Mouse (Mus musculus) liver, embryonic 13.5 days (tissue): Measurements from ENCODE around the gene Gstp1. TPM values are rescaled to one million over a fixed set of nuclear protein-coding genes. Genes with fewer than 3 reads are reported as not detected.
"Not testable (repeated sequence)": the region's sequence is repeated elsewhere in the genome, so short reads cannot be mapped to it uniquely, and the experiment has no call there.

ENCODE experiments used
- ATAC-seq: fragments of 200-750 bp; cut with Nextera tagmentation; 2 replicates; pipeline ENCODE4 v1.8.0; 2017; ENCODE audit warnings: low read depth, mild to moderate bottlenecking, moderate number of reproducible peaks, moderate library complexity
- DNase-seq: peaks from one replicate; pipeline ENCODE4 v3.0.0; 2022
- H3K27ac ChIP-seq: fragments of 300-500 bp; sonication (generic); 2 replicates; pipeline ENCODE4 v1.5.1; 2015; ENCODE audit warnings: moderate library complexity, mild to moderate bottlenecking, inconsistent platforms
- H3K27me3 ChIP-seq: fragments of 300-500 bp; sonication (generic); 2 replicates; pipeline ENCODE4 v1.6.1; 2015; ENCODE audit warnings: mild to moderate bottlenecking, inconsistent platforms
- H3K36me3 ChIP-seq: fragments of 300-500 bp; sonication (generic); 2 replicates; pipeline ENCODE4 v1.6.1; 2015; ENCODE audit warnings: mild to moderate bottlenecking, inconsistent platforms
- H3K4me1 ChIP-seq: fragments of 300-500 bp; sonication (generic); replicated peaks from 2 replicates; pipeline ENCODE4 v1.6.1; 2015; ENCODE audit warnings: inconsistent platforms
- H3K4me2 ChIP-seq: fragments of 300-500 bp; sonication (generic); 2 replicates; pipeline ENCODE4 v1.6.1; 2015; ENCODE audit warnings: inconsistent platforms, mild to moderate bottlenecking, moderate library complexity
- H3K4me3 ChIP-seq: fragments of 300-500 bp; sonication (generic); replicated peaks from 2 replicates; pipeline ENCODE4 v1.5.1; 2015; ENCODE audit warnings: mild to moderate bottlenecking, inconsistent platforms
- H3K9ac ChIP-seq: fragments of 300-500 bp; sonication (generic); 2 replicates; pipeline ENCODE4 v1.6.1; 2015; ENCODE audit warnings: mild to moderate bottlenecking, inconsistent platforms
- H3K9me3 ChIP-seq: fragments of 300-500 bp; sonication (generic); replicated peaks from 2 replicates; pipeline ENCODE4 v1.6.1; 2016; ENCODE audit warnings: inconsistent platforms
- WGBS: fragments of 180-500 bp; shearing (Covaris S2); methylation state at CpG from one replicate; pipeline ENCODE4 v1.1.7; 2015; ENCODE audit not compliant: insufficient replicate concordance; 5-methylcytosine and 5-hydroxymethylcytosine counted together
- polyA plus RNA-seq: library from polyadenylated mRNA; unstranded; fragments of >200 nt; fragmentation: Nextera tagmentation; extraction: Ambion mirVana; gene quantifications from 2 replicates; pipeline ENCODE4 v1.2.1, GENCODE M21; 2015

Gstp1 gene
- polyA plus RNA-seq, 1 experiment from 2014 or later = 652 TPM

DNA sequence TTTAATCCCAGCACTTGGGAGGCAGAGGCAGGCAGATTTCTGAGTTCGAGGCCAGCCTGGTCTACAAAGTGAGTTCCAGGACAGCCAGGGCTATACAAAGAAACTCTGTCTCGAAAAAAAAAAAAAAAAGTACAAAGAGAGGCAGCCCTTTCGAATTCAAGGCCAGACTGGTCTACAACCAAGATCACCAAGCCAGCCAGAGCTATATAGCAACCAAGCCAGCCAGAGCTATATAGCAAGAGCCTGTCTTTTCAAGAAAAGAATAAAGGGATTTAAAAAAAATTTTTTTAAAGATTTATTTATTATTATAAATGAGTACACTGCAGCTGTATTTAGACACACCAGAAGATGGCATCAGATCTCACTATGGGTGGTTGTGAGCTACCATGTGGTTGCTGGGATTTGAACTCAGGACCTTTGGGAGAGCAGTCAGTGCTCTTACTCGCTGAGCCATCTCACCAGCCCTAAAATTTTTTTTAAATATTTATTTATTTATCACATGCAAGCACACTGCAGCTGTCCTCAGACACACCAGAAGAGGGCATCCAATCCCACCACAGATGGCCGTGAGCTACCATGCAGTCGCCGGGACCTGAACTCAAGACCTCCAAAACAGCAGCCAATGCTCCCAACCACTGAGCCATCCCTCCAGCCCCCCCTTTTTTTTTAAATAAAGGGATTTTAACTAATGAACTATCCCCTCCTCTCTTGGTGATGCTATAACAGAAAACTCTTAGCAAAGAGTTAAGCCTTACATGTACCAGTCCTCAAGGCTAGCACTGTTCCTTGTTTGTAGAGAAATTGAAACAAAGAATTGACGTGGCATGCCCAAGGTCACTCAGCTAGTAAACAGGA lies 22.5 kb upstream of the Gstp1 start:
- H3K27me3 ChIP-seq, H3K4me3 ChIP-seq, DNase-seq, H3K9ac ChIP-seq, H3K36me3 ChIP-seq, ATAC-seq, H3K9me3 ChIP-seq: not testable (repeated sequence)
- Histone ChIP-seq H3K27ac (peak overlapping the region; percentile 84), H3K4me2 (peak overlapping the region; percentile 68; the same call in 1 of the 2 replicates), H3K4me1 (peaks cover 62% of the 10 kb centered on the region)
- 80% methylated on average over 8 of the region's 8 CpGs for WGBS

DNA sequence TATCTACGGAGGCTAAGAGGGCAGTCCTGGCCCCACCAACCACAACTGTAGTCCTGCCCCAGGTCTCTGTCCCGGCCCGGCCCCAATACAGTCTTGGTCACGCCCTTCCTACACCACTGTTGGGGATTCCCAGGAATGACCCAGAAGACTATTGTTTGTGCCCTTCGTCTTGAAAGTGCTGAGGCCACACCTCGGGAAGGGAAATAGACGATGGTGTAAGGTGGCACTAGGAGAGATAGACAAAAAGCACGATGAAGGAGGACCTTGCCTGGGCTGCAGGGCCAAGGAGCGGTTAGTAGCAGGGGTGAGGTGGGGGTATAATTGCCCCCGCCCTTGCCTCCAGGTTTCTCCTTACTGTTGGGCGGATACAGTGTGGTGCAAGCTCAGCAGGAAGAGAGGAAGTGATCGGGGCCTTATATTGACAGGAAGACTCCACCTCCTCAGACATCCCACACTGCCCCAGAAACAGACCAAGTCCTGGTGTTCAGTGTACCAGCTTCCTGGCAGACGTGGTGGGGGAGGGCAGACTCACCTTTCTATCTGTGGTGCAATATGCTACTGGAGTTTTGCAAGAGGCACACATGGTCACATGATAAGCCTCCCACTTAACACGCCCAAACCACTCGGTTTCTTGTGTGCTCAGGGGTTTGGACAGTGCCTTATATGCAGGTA lies 21.4 kb upstream of the Gstp1 start, which contains the start of gene Gstp3:
TSS of gene Gstp3 (minus strand) at position 501 of the 672 bp plus-strand sequence.
- ATAC-seq (peak; percentile 92), DNase-seq (peak; percentile 72)
- peak within 1 kb of the TSS; percentile 84 for H3K27ac ChIP-seq
- no peaks in the 10 kb centered on the region for H3K9me3 ChIP-seq
- H3K27me3 ChIP-seq = no peaks in the 10 kb centered on the region
- peak within 1 kb of the TSS; percentile 60 for H3K9ac ChIP-seq
- H3K36me3 ChIP-seq = no peaks in the 10 kb centered on the region
- H3K4me3 ChIP-seq = peak within 1 kb of the TSS; percentile 44
- peak within 1 kb of the TSS; percentile 68 for H3K4me2 ChIP-seq
- WGBS = 15% methylated on average over 15 of the region's 15 CpGs
- peaks cover 63% of the 10 kb centered on the region for H3K4me1 ChIP-seq

DNA sequence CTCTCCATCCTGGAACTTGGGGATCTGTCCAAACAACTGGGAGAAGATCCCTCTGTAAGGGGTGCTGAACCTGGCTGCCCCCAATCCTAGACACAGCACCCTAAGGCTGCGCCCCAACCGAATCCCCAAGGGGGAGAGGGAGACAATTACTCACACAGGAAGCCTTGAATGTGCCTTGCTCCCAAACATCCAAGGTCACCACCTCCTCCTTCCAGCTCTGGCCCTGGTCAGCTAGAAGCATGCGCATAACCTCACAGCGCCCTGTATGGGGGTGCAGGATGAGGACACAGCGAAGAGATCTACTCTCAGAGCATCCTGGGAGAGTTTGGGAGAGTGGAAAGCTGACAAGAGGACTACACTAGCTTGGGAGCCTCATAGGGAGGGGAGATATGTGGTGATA lies 20.8 kb upstream of the Gstp1 start:
- H3K27me3 ChIP-seq = no peaks in the 10 kb centered on the region
- peak overlapping the region; percentile 68 for H3K4me2 ChIP-seq
- DNase-seq = no peak
- peak overlapping the region; percentile 44 for H3K4me3 ChIP-seq
- no peaks in the 10 kb centered on the region for H3K36me3 ChIP-seq
- peaks cover 61% of the 10 kb centered on the region for H3K4me1 ChIP-seq
- peak overlapping the region; percentile 84 for H3K27ac ChIP-seq
- H3K9me3 ChIP-seq = no peaks in the 10 kb centered on the region
- WGBS = 82% methylated on average over 5 of the region's 5 CpGs
- H3K9ac ChIP-seq = peak overlapping the region; percentile 60
- no peak for ATAC-seq

DNA sequence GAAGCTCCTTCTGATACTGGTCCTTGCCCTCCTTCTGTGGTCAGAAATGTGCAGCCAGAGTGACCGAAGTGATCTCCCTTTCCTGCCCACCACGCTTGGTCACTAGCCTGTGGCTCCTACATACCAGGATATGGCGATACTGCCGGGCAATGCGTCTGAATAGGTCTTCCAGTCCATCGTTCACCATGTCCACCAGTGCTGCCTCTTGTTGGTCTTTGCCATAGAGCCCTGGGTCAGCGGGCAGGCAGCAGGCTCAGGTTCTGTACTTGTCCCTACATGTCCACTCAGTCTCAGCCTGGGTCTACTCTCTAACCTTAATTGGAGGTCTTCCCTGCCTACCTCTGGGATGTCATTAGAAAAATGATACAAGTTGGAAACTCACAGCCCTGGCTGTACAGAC lies 20.2 kb upstream of the Gstp1 start:
- ATAC-seq (no peak), DNase-seq (no peak)
- Histone ChIP-seq H3K4me2 (peak overlapping the region; percentile 68; the same call in 1 of the 2 replicates), H3K27ac (peak overlapping the region; percentile 84), H3K27me3 (no peaks in the 10 kb centered on the region), H3K9me3 (no peaks in the 10 kb centered on the region), H3K4me1 (peaks cover 61% of the 10 kb centered on the region), H3K9ac (peak overlapping the region; percentile 60; the same call in 1 of the 2 replicates), H3K36me3 (no peaks in the 10 kb centered on the region), H3K4me3 (no peak overlapping the region)
- WGBS = 87% methylated on average over 7 of the region's 7 CpGs

DNA sequence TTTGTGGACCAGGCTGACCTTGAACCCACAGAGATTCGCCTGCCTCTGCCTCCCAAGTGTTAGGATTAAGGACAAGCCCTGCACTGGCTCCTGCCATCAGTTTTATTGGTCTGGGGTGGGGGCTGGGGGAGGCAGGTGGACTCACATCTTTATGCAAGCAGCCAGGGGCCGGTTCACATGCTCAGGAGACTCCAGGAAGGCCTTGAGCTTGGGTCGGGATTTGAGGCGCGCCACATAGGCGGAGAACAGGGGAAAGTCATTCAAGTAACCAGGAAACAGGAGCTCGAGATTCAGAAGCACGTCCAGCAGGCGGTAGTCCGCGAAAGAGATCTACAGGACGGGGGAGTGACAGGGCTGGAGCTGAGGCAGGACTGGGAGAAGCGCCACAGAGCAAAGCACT lies 19.6 kb upstream of the Gstp1 start:
- no peaks in the 10 kb centered on the region for H3K36me3 ChIP-seq
- DNase-seq (no peak), ATAC-seq (no peak)
- no peaks in the 10 kb centered on the region for H3K27me3 ChIP-seq
- H3K4me1 ChIP-seq = peaks cover 66% of the 10 kb centered on the region
- 75% methylated on average over 13 of the region's 13 CpGs for WGBS
- no peak overlapping the region for H3K4me2 ChIP-seq
- H3K9me3 ChIP-seq = no peaks in the 10 kb centered on the region
- H3K4me3 ChIP-seq = no peak overlapping the region
- peak overlapping the region; percentile 84 for H3K27ac ChIP-seq
- H3K9ac ChIP-seq = no peak overlapping the region

DNA sequence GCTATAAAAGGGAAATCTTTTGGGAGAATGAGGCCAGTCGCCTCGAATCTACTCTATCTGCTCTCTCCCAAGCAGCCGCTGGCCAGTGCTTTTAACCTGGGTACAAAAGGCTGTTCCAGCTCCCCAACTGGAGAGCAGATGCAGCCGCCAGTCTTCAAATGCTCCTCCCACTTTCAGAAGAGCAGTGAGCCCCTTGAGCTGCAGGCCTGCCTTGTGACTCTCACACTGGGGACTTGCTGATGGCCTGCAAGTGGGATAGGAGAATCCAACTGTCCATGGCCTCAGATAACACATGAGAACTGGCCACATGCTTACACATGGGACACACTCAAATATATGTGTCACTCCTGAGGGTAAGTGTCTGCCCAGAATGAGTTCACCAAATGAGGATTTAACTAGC lies 18.9 kb upstream of the Gstp1 start:
- peaks cover 69% of the 10 kb centered on the region for H3K4me1 ChIP-seq
- WGBS = 54% methylated on average over 4 of the region's 4 CpGs
- peak overlapping the region; percentile 30; the same call in 1 of the 2 replicates for H3K9ac ChIP-seq
- H3K9me3 ChIP-seq = no peaks in the 10 kb centered on the region
- no peak overlapping the region for H3K4me2 ChIP-seq
- no peaks in the 10 kb centered on the region for H3K36me3 ChIP-seq
- H3K4me3 ChIP-seq = no peak overlapping the region
- no peak for DNase-seq
- peak overlapping the region; percentile 84 for H3K27ac ChIP-seq
- no peaks in the 10 kb centered on the region for H3K27me3 ChIP-seq
- no peak for ATAC-seq

DNA sequence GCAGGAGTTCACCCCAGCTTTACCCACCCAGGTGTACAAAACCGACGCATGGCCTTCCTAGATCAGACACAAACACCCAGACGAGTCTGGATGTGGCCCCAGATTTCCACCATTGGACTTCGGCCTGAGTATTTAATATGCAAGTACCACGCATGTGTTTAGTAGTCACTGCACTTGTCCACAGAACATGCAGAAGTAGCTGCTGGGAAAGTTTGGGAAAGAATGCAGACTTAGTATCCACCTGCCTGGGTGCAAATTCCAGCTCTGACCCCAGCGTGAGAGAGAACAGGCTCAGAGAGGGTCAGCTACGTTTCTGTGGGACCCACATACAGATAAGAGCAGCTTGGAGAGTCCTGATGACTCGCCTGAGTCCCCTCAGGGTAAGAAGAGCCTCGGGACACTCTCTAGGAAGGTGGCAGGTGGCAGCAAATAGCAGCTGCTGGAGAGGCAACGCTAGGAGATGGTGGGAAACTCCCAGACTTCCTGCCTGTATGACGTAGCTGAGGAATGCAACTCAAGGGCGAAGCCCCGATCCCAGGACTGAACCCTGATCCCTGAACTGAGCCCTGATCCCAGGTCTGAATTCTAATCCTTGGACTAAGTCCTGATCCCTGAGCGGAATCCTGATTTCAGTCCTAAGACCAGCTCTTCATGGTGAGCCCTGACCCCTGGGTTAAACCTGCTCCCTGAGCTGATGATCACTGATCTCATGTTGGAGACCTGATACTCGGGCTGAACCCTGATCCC lies 18.3 kb upstream of the Gstp1 start:
- H3K9ac ChIP-seq = peak overlapping the region; percentile 30; the same call in 1 of the 2 replicates
- H3K9me3 ChIP-seq = no peaks in the 10 kb centered on the region
- no peaks in the 10 kb centered on the region for H3K27me3 ChIP-seq
- no peaks in the 10 kb centered on the region for H3K36me3 ChIP-seq
- H3K4me3 ChIP-seq = no peak overlapping the region
- H3K27ac ChIP-seq = peak overlapping the region; percentile 84
- 53% methylated on average over 15 of the region's 15 CpGs for WGBS
- H3K4me2 ChIP-seq = no peak overlapping the region
- ATAC-seq (no peak), DNase-seq (no peak)
- H3K4me1 ChIP-seq = peaks cover 68% of the 10 kb centered on the region

DNA sequence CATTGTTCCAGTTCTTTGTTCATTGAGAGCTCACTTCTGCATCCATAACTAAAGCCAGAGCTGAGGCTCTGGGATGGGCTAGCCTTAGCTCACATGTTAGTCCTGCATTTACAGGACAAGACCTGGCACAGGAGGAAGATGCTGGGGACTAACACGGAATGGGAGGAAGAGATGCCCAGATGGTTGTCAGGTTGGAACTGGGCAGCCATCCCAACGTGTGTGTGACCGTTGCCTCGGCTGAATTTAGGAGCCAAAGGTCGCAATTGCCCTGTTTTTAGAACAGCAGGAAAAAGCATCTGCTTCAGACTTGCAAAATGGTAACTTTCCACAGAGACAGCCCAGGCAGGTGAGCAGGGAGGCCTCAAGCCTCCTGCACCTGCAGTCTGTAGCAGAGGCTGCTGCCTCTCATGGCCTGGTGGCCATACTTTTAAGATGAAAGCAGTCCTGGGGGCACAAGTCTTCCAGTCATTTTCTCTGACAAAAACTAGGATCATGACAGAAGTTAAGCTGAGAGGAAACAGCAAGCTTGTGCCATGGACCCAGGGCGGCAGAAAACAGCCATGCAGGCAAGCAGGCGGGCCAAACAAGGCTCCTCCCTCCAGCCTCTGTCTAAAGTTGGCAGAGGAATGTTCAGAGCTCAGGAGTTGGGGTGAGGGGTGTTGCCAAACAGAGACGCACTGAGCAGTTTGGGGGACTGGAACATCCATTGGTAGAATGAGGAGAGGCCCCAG lies 17.6 kb upstream of the Gstp1 start:
- 60% methylated on average over 8 of the region's 8 CpGs for WGBS
- H3K4me3 ChIP-seq = no peak overlapping the region
- H3K9ac ChIP-seq = no peak overlapping the region; the same call in 1 of the 2 replicates
- peak overlapping the region; percentile 84 for H3K27ac ChIP-seq
- no peak overlapping the region for H3K4me2 ChIP-seq
- DNase-seq = no peak
- no peaks in the 10 kb centered on the region for H3K36me3 ChIP-seq
- no peaks in the 10 kb centered on the region for H3K9me3 ChIP-seq
- H3K4me1 ChIP-seq = peaks cover 61% of the 10 kb centered on the region
- no peaks in the 10 kb centered on the region for H3K27me3 ChIP-seq
- no peak for ATAC-seq

DNA sequence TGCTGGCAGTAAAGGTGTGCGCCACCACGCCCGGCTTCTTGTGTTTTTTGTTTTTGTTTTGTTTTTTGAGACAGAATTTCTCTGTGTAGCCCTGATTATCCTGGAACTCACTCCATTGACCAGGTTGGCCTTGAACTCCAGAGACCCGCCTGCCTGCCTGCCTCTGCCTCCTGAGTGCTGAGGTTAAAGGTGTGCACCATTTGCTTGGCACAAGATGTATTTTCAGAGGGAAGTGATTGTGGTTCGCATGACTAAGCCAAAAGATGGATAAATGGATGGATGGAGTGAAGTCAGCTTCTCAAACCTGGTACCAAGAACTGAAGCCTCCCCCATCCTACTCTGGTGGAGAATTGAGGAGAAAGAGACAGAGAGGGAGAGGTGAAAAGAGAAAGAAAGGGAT lies 16.8 kb upstream of the Gstp1 start:
- no peak for ATAC-seq
- H3K4me2 ChIP-seq = no peak overlapping the region
- peaks cover 54% of the 10 kb centered on the region for H3K4me1 ChIP-seq
- no peak overlapping the region for H3K9ac ChIP-seq
- DNase-seq = no peak
- WGBS = 75% methylated on average over 5 of the region's 5 CpGs
- H3K27me3 ChIP-seq = no peaks in the 10 kb centered on the region
- H3K36me3 ChIP-seq = no peaks in the 10 kb centered on the region
- H3K27ac ChIP-seq = no peak overlapping the region
- no peaks in the 10 kb centered on the region for H3K9me3 ChIP-seq
- no peak overlapping the region for H3K4me3 ChIP-seq

DNA sequence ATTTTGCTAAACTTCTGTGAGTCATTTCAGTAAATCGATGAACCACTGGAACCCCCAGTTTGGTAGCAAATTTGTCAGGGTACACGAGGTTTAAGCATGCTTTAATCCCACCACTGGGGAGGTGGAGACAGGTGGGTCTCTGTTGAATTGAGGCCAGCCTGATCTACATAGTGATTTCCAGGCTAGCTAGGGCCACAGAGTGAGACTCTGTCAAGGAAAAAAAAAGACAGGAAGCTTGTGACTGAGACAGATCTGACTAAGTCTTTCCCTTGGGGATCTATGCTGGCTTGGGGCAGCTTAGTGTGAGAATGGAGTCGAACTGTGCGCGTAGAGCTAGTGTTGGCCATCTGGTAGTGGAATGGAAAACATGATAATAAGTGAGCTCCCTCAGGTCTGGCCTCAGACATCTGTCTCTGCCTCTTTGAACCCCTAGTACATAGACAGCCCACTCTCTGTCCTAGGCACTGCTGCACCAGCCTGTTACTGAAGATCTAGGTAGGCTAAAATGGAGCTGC lies 14.8 kb upstream of the Gstp1 start:
- DNase-seq = no peak
- no peak for ATAC-seq
- H3K4me2 ChIP-seq = no peak overlapping the region
- H3K4me3 ChIP-seq = no peak overlapping the region
- H3K27ac ChIP-seq = no peak overlapping the region
- 59% methylated on average over 5 of the region's 5 CpGs for WGBS
- H3K27me3 ChIP-seq = no peaks in the 10 kb centered on the region
- H3K36me3 ChIP-seq = no peaks in the 10 kb centered on the region
- no peaks in the 10 kb centered on the region for H3K9me3 ChIP-seq
- peaks cover 41% of the 10 kb centered on the region for H3K4me1 ChIP-seq
- H3K9ac ChIP-seq = no peak overlapping the region
